Mouse (Mus musculus): ENCODE data around the gene Nectin1.

DNA sequence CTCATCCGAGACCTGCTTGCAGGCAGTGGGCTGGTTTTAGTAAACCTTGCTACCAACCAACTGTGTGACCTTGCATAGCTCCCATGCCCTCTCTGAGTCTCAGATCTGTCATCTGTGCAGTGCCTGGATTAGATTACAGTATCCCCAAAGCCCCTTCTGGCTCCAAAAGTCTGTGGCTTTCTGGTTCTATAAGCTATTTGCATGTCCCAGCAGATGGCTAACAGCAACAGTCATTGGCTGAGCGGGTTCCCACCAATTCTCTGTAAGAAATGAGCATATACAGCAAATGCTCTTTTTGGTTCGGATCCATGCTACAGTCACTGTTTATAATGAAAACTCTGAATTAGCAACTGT is 43.6 kb upstream of the Nectin1 start:
- no peak for TF ChIP-seq POLR2A (IDR thresholded peaks at IDR 0.05; ENCODE audit: low read depth, low read length)
- TF ChIP-seq MEF2A (IDR thresholded peaks at IDR 0.05; ENCODE audit: borderline replicate concordance, low read depth, low read length): no peak
- TF ChIP-seq USF1 (IDR thresholded peaks at IDR 0.05; ENCODE audit: low read depth, low read length): no peak
- TF ChIP-seq ZC3H11A (IDR thresholded peaks at IDR 0.05; ENCODE audit: low read depth, low read length): no peak
- TF ChIP-seq JUN (IDR thresholded peaks at IDR 0.05; ENCODE audit: insufficient read depth, low read depth, low read length): no peak
- TF ChIP-seq HCFC1 (IDR thresholded peaks at IDR 0.05; ENCODE audit: low read depth, low read length): no peak
- no peak for TF ChIP-seq EP300 (IDR thresholded peaks at IDR 0.05; ENCODE audit: low read length)
- TF ChIP-seq NELFE (IDR thresholded peaks at IDR 0.05; ENCODE audit: low read depth, low read length): no peak
- no peak for TF ChIP-seq CHD1 (IDR thresholded peaks at IDR 0.05; ENCODE audit: low read depth, low read length)
- no peak for TF ChIP-seq TBP (conservative IDR thresholded peaks at IDR 0.05; ENCODE audit: low read depth, low read length)
- TF ChIP-seq MXI1 (IDR thresholded peaks at IDR 0.05; ENCODE audit: low read depth, low read length): no peak
- no peak for TF ChIP-seq SIN3A (IDR thresholded peaks at IDR 0.05; ENCODE audit: low read length)
